Mouse (Mus musculus) heart, adult 2 months (tissue): ENCODE data around the gene Pde4d.

Source experiments
- CTCF ChIP-seq: fragments of 200-600 bp; IDR thresholded peaks from 2 replicates; pipeline ENCODE4 v1.8.1; 2022; ENCODE audit warnings: antibody characterized with exemption, mild to moderate bottlenecking, moderate library complexity
- POLR2A ChIP-seq: fragments of 200-500 bp; IDR thresholded peaks from 2 replicates; pipeline ENCODE4 v1.6.1; 2011; ENCODE audit warnings: mild to moderate bottlenecking, low read depth, low read length, control low read depth; ENCODE audit not compliant: insufficient read depth

DNA sequence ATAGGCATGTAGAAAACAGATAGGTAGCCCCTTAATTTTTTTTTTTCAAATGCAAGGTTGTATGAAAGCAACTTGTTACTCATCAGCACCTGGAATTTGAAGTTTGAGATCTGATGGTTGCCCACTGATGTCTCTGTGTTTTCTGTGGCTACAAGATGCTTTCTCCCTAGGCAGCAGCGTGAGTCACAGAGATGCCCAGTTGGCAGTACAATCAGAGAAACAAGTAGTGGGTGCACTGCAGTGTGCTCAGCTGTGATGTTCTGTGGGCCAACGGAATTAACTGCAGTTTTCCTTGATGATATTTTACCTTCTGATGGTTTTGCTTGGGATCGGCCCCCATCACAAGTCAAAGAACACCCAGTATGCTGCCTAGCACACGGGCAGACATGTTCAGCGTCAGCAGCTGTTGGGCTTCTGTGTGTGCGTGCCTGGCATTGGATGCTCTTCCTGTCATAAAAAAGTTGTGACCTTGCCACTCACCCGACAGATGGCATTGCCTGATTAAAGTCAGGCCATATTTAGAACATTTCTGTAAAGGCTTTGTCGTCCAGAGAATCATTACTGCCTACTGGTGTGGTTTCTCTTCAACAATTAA, 939.0 kb downstream of the Pde4d start:
- TF ChIP-seq CTCF: no peak
- TF ChIP-seq POLR2A: no peak
